Mouse (Mus musculus): ENCODE data around the gene Ice2. TPM values are rescaled to one million over a fixed set of nuclear protein-coding genes. Genes with fewer than 3 reads are reported as not detected.

Ice2 gene
- polyA plus RNA-seq, 1 experiment, result 2.0 TPM

- Histone ChIP-seq H3K4me3 (peak overlapping the region; percentile 70), H3ac (ENCODE audit: control insufficient read depth, insufficient read length) (peak overlapping the region; percentile 69), H3K36me3 (ENCODE audit: control insufficient read depth, insufficient read depth) (no peaks in the 10 kb centered on the region), H3K27me3 (ENCODE audit: control insufficient read depth, insufficient read depth, insufficient read length) (no peaks in the 10 kb centered on the region), H3K4me2 (ENCODE audit: low read depth) (peak overlapping the region; percentile 69), H3K79me2 (ENCODE audit: control insufficient read depth, insufficient read depth) (peaks cover 9% of the 10 kb centered on the region)
- TF ChIP-seq MYOG (IDR thresholded peaks at IDR 0.05; ENCODE audit: control insufficient read depth in 1 of 3, insufficient read depth in 1 of 3, insufficient read length in 2 of 3, low read depth in 2 of 3), result no peak
- TF ChIP-seq TCF3 (IDR thresholded peaks at IDR 0.05; ENCODE audit: insufficient read length, low read depth), result no peak
- TF ChIP-seq POLR2AphosphoS2 (IDR thresholded peaks at IDR 0.05; ENCODE audit: insufficient read length, low read depth), result no peak
- no peak for TF ChIP-seq REST (IDR thresholded peaks at IDR 0.05; ENCODE audit: insufficient read depth, insufficient read length)
- no peak for TF ChIP-seq POLR2A (IDR thresholded peaks at IDR 0.05; ENCODE audit: insufficient read length, low read depth)
- no peak for TF ChIP-seq MAX (IDR thresholded peaks at IDR 0.05; ENCODE audit: low read depth)
- no peak for TF ChIP-seq SRF (IDR thresholded peaks at IDR 0.05; ENCODE audit: control insufficient read depth, insufficient read length, low read depth)
- no peak for TF ChIP-seq CEBPB (IDR thresholded peaks at IDR 0.05; ENCODE audit: insufficient read depth, poor library complexity, severe bottlenecking)
- TF ChIP-seq USF1 (IDR thresholded peaks at IDR 0.05; ENCODE audit: low read depth), result no peak
- TF ChIP-seq TCF12 (IDR thresholded peaks at IDR 0.05; ENCODE audit: insufficient read depth, poor library complexity, severe bottlenecking), result no peak
- no peak for TF ChIP-seq MYOD1 (IDR thresholded peaks at IDR 0.05; ENCODE audit: control insufficient read depth in 1 of 3, insufficient read length in 2 of 3, low read depth in 2 of 3)
Measured at GRCm38 (mm10) chr9:69397432-69397759, 310 bp upstream of the Ice2 start.

GRCm38 (mm10) chr9:69398453-69398850 lies 746 bp downstream of the Ice2 start:
- H3K27me3 ChIP-seq (ENCODE audit: control insufficient read depth, insufficient read depth, insufficient read length), result no peaks in the 10 kb centered on the region
- H3K79me2 ChIP-seq (ENCODE audit: control insufficient read depth, insufficient read depth), result peaks cover 9% of the 10 kb centered on the region
- TF ChIP-seq POLR2AphosphoS2 (IDR thresholded peaks at IDR 0.05; ENCODE audit: insufficient read length, low read depth), result no peak
- TF ChIP-seq MAX (IDR thresholded peaks at IDR 0.05; ENCODE audit: low read depth), result no peak
- peak overlapping the region; percentile 97 for H3K4me2 ChIP-seq (ENCODE audit: low read depth)
- peak overlapping the region; percentile 70 for H3K4me3 ChIP-seq
- H3K36me3 ChIP-seq (ENCODE audit: control insufficient read depth, insufficient read depth), result no peaks in the 10 kb centered on the region
- peak overlapping the region; percentile 69 for H3ac ChIP-seq (ENCODE audit: control insufficient read depth, insufficient read length)

DNA sequence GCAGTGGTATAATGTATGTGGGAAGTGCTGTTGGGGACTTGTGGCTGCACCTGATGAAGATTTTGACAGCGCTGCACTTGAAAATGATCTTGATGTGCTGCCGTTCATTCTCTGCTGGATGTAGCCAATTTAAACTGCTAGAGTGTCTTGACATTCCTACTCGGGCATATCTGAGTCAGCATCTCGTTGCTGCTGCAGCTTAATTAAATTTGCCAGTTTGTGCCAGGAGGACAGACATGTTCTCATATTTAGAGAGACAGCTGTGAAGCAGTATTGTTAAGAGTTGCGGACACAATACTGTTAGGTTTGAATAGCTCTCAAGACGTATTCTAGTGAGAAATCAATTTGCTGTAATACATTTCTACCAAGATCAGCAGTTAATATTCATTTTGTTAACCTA lies 7.0 kb downstream of the Ice2 start:
- TF ChIP-seq SRF (IDR thresholded peaks at IDR 0.05; ENCODE audit: control insufficient read depth, insufficient read length, low read depth), result no peak
- TF ChIP-seq POLR2AphosphoS2 (IDR thresholded peaks at IDR 0.05; ENCODE audit: insufficient read length, low read depth), result no peak
- TF ChIP-seq MYOD1 (IDR thresholded peaks at IDR 0.05; ENCODE audit: control insufficient read depth in 1 of 3, insufficient read length in 2 of 3, low read depth in 2 of 3), result no peak
- no peak for TF ChIP-seq CEBPB (IDR thresholded peaks at IDR 0.05; ENCODE audit: insufficient read depth, poor library complexity, severe bottlenecking)
- no peak for TF ChIP-seq POLR2A (IDR thresholded peaks at IDR 0.05; ENCODE audit: insufficient read length, low read depth)
- no peak for TF ChIP-seq TCF3 (IDR thresholded peaks at IDR 0.05; ENCODE audit: insufficient read length, low read depth)
- no peak for TF ChIP-seq USF1 (IDR thresholded peaks at IDR 0.05; ENCODE audit: low read depth)
- no peak for TF ChIP-seq REST (IDR thresholded peaks at IDR 0.05; ENCODE audit: insufficient read depth, insufficient read length)
- no peak for TF ChIP-seq TCF12 (IDR thresholded peaks at IDR 0.05; ENCODE audit: insufficient read depth, poor library complexity, severe bottlenecking)
- TF ChIP-seq MYOG (IDR thresholded peaks at IDR 0.05; ENCODE audit: control insufficient read depth in 1 of 3, insufficient read depth in 1 of 3, insufficient read length in 2 of 3, low read depth in 2 of 3), result no peak
- no peak for TF ChIP-seq E2F4 (IDR thresholded peaks at IDR 0.05; ENCODE audit: insufficient read depth)
- no peak for TF ChIP-seq MAX (IDR thresholded peaks at IDR 0.05; ENCODE audit: low read depth)
- H3K79me2 ChIP-seq (ENCODE audit: control insufficient read depth, insufficient read depth), result no peaks in the 10 kb centered on the region

GRCm38 (mm10) chr9:69419476-69419875 lies 21.8 kb downstream of the Ice2 start:
- Histone ChIP-seq H3K36me3 (ENCODE audit: control insufficient read depth, insufficient read depth) (peaks cover 41% of the 10 kb centered on the region), H3K4me2 (ENCODE audit: low read depth) (no peak overlapping the region), H3ac (ENCODE audit: control insufficient read depth, insufficient read length) (no peak overlapping the region), H3K79me2 (ENCODE audit: control insufficient read depth, insufficient read depth) (no peaks in the 10 kb centered on the region), H3K4me3 (no peak overlapping the region), H3K27me3 (ENCODE audit: control insufficient read depth, insufficient read depth, insufficient read length) (no peaks in the 10 kb centered on the region)
- TF ChIP-seq MYOG (IDR thresholded peaks at IDR 0.05; ENCODE audit: control insufficient read depth in 1 of 3, insufficient read depth in 1 of 3, insufficient read length in 2 of 3, low read depth in 2 of 3) (no peak), E2F4 (IDR thresholded peaks at IDR 0.05; ENCODE audit: insufficient read depth) (no peak), SRF (IDR thresholded peaks at IDR 0.05; ENCODE audit: control insufficient read depth, insufficient read length, low read depth) (no peak), USF1 (IDR thresholded peaks at IDR 0.05; ENCODE audit: low read depth) (no peak), MYOD1 (IDR thresholded peaks at IDR 0.05; ENCODE audit: control insufficient read depth in 1 of 3, insufficient read length in 2 of 3, low read depth in 2 of 3) (no peak), CEBPB (IDR thresholded peaks at IDR 0.05; ENCODE audit: insufficient read depth, poor library complexity, severe bottlenecking) (no peak), POLR2A (IDR thresholded peaks at IDR 0.05; ENCODE audit: insufficient read length, low read depth) (no peak), MAX (IDR thresholded peaks at IDR 0.05; ENCODE audit: low read depth) (no peak), TCF3 (IDR thresholded peaks at IDR 0.05; ENCODE audit: insufficient read length, low read depth) (no peak), TCF12 (IDR thresholded peaks at IDR 0.05; ENCODE audit: insufficient read depth, poor library complexity, severe bottlenecking) (no peak), POLR2AphosphoS2 (IDR thresholded peaks at IDR 0.05; ENCODE audit: insufficient read length, low read depth) (no peak), REST (IDR thresholded peaks at IDR 0.05; ENCODE audit: insufficient read depth, insufficient read length) (no peak)

More for the DNA sequence above, 7.0 kb downstream of the Ice2 start:
- Histone ChIP-seq H3K4me3 (no peak overlapping the region), H3K36me3 (ENCODE audit: control insufficient read depth, insufficient read depth) (no peaks in the 10 kb centered on the region), H3K4me2 (ENCODE audit: low read depth) (no peak overlapping the region), H3ac (ENCODE audit: control insufficient read depth, insufficient read length) (no peak overlapping the region), H3K27me3 (ENCODE audit: control insufficient read depth, insufficient read depth, insufficient read length) (no peaks in the 10 kb centered on the region)

GRCm38 (mm10) chr9:69430531-69430930 lies 32.8 kb downstream of the Ice2 start:
- Histone ChIP-seq H3ac (ENCODE audit: control insufficient read depth, insufficient read length) (no peak overlapping the region), H3K79me2 (ENCODE audit: control insufficient read depth, insufficient read depth) (no peaks in the 10 kb centered on the region), H3K27me3 (ENCODE audit: control insufficient read depth, insufficient read depth, insufficient read length) (no peaks in the 10 kb centered on the region), H3K4me2 (ENCODE audit: low read depth) (no peak overlapping the region), H3K36me3 (ENCODE audit: control insufficient read depth, insufficient read depth) (peaks cover 23% of the 10 kb centered on the region), H3K4me3 (no peak overlapping the region)
- TF ChIP-seq REST (IDR thresholded peaks at IDR 0.05; ENCODE audit: insufficient read depth, insufficient read length) (no peak), MYOD1 (IDR thresholded peaks at IDR 0.05; ENCODE audit: control insufficient read depth in 1 of 3, insufficient read length in 2 of 3, low read depth in 2 of 3) (no peak), SRF (IDR thresholded peaks at IDR 0.05; ENCODE audit: control insufficient read depth, insufficient read length, low read depth) (no peak), TCF3 (IDR thresholded peaks at IDR 0.05; ENCODE audit: insufficient read length, low read depth) (no peak), E2F4 (IDR thresholded peaks at IDR 0.05; ENCODE audit: insufficient read depth) (no peak), USF1 (IDR thresholded peaks at IDR 0.05; ENCODE audit: low read depth) (no peak), POLR2AphosphoS2 (IDR thresholded peaks at IDR 0.05; ENCODE audit: insufficient read length, low read depth) (no peak), TCF12 (IDR thresholded peaks at IDR 0.05; ENCODE audit: insufficient read depth, poor library complexity, severe bottlenecking) (no peak), MAX (IDR thresholded peaks at IDR 0.05; ENCODE audit: low read depth) (no peak), CEBPB (IDR thresholded peaks at IDR 0.05; ENCODE audit: insufficient read depth, poor library complexity, severe bottlenecking) (no peak), MYOG (IDR thresholded peaks at IDR 0.05; ENCODE audit: control insufficient read depth in 1 of 3, insufficient read depth in 1 of 3, insufficient read length in 2 of 3, low read depth in 2 of 3) (no peak), POLR2A (IDR thresholded peaks at IDR 0.05; ENCODE audit: insufficient read length, low read depth) (no peak)

Measured in myocyte (in vitro differentiated cells).